Mouse (Mus musculus) midbrain, postnatal 0 days (tissue): Measurements from ENCODE around the gene Ckap4. TPM values are rescaled to one million over a fixed set of nuclear protein-coding genes. Genes with fewer than 3 reads are reported as not detected.

Source experiments
- ATAC-seq: fragments of 200-750 bp; cut with Nextera tagmentation; 2 replicates; pipeline ENCODE4 v1.8.0; 2017; ENCODE audit warnings: moderate number of reproducible peaks, mild to moderate bottlenecking, moderate TSS enrichment, moderate library complexity; ENCODE audit not compliant: low FRiP score
- DNase-seq: peaks from one replicate; pipeline ENCODE4 v3.0.0-alpha.2; 2015; ENCODE audit warnings: low spot score
- H3K27ac ChIP-seq: fragments of 300-500 bp; sonication (generic); 2 replicates; pipeline ENCODE4 v1.5.1; 2014; ENCODE audit warnings: low read depth, mild to moderate bottlenecking, low read length, mixed read lengths
- H3K27me3 ChIP-seq: fragments of 300-500 bp; sonication (generic); 2 replicates; pipeline ENCODE4 v1.6.1; 2014; ENCODE audit warnings: low read length, control low read depth, mixed read lengths; ENCODE audit not compliant: insufficient read depth
- H3K36me3 ChIP-seq: fragments of 300-500 bp; sonication (generic); 2 replicates; pipeline ENCODE4 v1.6.1; 2014; ENCODE audit warnings: low read length, control low read depth, mixed read lengths; ENCODE audit not compliant: insufficient read depth
- H3K4me1 ChIP-seq: fragments of 300-500 bp; sonication (generic); 2 replicates; pipeline ENCODE4 v1.6.1; 2014; ENCODE audit warnings: mild to moderate bottlenecking, control low read depth, antibody characterized with exemption, low read length, mixed read lengths; ENCODE audit not compliant: insufficient read depth
- H3K4me2 ChIP-seq: fragments of 300-500 bp; sonication (generic); 2 replicates; pipeline ENCODE4 v1.6.1; 2014; ENCODE audit warnings: low read depth, mild to moderate bottlenecking, low read length, mixed read lengths; ENCODE audit not compliant: poor library complexity, severe bottlenecking
- H3K4me3 ChIP-seq: fragments of 300-500 bp; sonication (generic); 2 replicates; pipeline ENCODE4 v1.5.1; 2014; ENCODE audit warnings: low read depth, mild to moderate bottlenecking, low read length, moderate library complexity
- H3K9ac ChIP-seq: fragments of 300-500 bp; sonication (generic); replicated peaks from 2 replicates; pipeline ENCODE4 v1.6.1; 2014; ENCODE audit warnings: mild to moderate bottlenecking, low read length, moderate library complexity, mixed read lengths; ENCODE audit not compliant: poor library complexity, severe bottlenecking
- H3K9me3 ChIP-seq: fragments of 300-500 bp; sonication (generic); 2 replicates; pipeline ENCODE4 v1.6.1; 2016; ENCODE audit warnings: low read length, control low read depth
- CTCF ChIP-seq: IDR thresholded peaks from 2 replicates; pipeline ENCODE4 v1.5.1; 2016; ENCODE audit warnings: antibody characterized with exemption, mild to moderate bottlenecking
- WGBS: fragments of 180-500 bp; shearing (Covaris S2); extraction: QIAGEN DNeasy Blood & Tissue Kit; methylation state at CpG from one replicate; pipeline ENCODE4 v1.1.7; 2014; 5-methylcytosine and 5-hydroxymethylcytosine counted together
- polyA plus RNA-seq: library from polyadenylated mRNA; unstranded; fragments of >200 nt; fragmentation: Nextera tagmentation; extraction: Ambion mirVana; gene quantifications from 2 replicates; pipeline ENCODE4 v1.2.1, GENCODE M21; 2015
- total RNA-seq: library from RNA; depleted of rRNA; stranded (reverse); fragments of >200 nt; gene quantifications from 2 replicates; pipeline ENCODE4 v1.2.3, GENCODE M21; 2014

Ckap4 gene
- total and polyA plus RNA-seq, 2 experiments from 2014 or later: 52.3 to 52.7 TPM

DNA sequence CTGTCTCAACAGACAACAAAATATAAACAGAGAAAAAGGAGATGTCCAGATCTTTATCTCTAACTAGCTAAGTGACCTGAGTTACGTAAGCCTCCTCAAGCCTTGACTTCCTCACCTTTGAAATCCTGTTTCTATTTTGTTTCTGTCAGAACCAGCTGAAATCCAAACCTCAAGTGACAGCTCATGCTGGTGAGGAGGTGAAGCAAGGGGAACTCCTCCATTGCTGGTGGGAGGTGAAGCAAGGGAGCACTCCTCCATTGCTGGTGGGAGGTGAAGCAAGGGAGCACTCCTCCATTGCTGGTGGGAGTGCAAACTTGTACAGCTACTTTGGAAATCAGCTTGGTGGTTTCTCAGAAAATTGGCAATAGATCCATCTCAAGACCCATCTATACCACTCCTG lies 25.3 kb downstream of the Ckap4 start:
- H3K4me2 ChIP-seq: no peak overlapping the region
- H3K4me1 ChIP-seq: no peaks in the 10 kb centered on the region
- H3K9me3 ChIP-seq: no peaks in the 10 kb centered on the region
- H3K27me3 ChIP-seq: no peaks in the 10 kb centered on the region
- H3K36me3 ChIP-seq: no peaks in the 10 kb centered on the region
- 94% methylated on average over 1 of the region's 1 CpGs for WGBS
- no peak overlapping the region for H3K4me3 ChIP-seq
- no peak for ATAC-seq
- no peak overlapping the region for H3K9ac ChIP-seq
- H3K27ac ChIP-seq: no peak overlapping the region
- TF ChIP-seq CTCF: no peak
- no peak for DNase-seq

DNA sequence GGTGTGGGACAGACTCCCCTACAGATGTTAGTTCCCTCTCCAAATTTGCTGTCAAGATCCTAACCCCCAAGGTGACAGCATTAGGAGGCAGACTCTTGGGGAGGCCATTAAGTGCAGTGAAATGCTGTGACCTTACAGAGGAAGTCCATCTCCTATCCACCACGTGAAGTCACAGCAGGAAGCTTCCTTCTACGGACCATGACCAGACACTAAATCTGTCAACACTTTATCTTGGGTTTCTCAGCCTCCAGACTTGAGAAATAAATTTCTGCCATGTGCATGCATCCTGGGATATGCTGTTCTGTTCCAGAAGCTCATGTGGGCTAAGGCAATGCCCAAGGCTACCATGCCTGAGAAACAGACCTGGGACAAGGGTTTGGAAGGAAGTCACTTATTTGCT lies 35.0 kb downstream of the Ckap4 start:
- Histone ChIP-seq H3K27ac (no peak overlapping the region), H3K4me2 (no peak overlapping the region), H3K9ac (no peak overlapping the region), H3K9me3 (no peaks in the 10 kb centered on the region), H3K27me3 (no peaks in the 10 kb centered on the region), H3K4me3 (no peak overlapping the region), H3K4me1 (no peaks in the 10 kb centered on the region), H3K36me3 (no peaks in the 10 kb centered on the region)
- no peak for TF ChIP-seq CTCF
- DNase-seq: no peak
- no peak for ATAC-seq
- 70% methylated on average over 2 of the region's 2 CpGs for WGBS

DNA sequence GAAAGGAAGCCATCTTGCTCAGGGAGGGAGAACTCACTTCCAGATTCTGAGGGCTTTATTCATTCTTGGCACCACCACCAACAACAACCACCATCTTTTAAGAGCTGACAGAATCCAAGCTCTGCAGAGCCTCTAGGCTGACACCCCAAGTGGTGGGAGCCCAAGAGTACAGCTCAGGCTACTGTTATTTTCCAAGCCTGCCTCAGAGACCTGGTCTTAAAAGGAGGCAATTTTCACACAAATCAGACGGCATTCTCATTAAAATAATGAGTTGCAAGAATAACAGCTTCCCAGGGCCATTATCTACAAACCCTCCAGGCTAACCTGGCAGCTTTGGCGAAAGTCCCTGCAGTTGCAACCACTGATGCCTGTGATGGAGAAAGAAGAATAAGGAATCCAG lies 37.1 kb downstream of the Ckap4 start:
- no peaks in the 10 kb centered on the region for H3K36me3 ChIP-seq
- TF ChIP-seq CTCF: no peak
- DNase-seq (no peak), ATAC-seq (no peak)
- no peak overlapping the region for H3K27ac ChIP-seq
- H3K4me2 ChIP-seq: no peak overlapping the region
- H3K9me3 ChIP-seq: no peaks in the 10 kb centered on the region
- 48% methylated on average over 2 of the region's 2 CpGs for WGBS
- no peaks in the 10 kb centered on the region for H3K4me1 ChIP-seq
- H3K9ac ChIP-seq: no peak overlapping the region
- H3K27me3 ChIP-seq: no peaks in the 10 kb centered on the region
- H3K4me3 ChIP-seq: no peak overlapping the region

DNA sequence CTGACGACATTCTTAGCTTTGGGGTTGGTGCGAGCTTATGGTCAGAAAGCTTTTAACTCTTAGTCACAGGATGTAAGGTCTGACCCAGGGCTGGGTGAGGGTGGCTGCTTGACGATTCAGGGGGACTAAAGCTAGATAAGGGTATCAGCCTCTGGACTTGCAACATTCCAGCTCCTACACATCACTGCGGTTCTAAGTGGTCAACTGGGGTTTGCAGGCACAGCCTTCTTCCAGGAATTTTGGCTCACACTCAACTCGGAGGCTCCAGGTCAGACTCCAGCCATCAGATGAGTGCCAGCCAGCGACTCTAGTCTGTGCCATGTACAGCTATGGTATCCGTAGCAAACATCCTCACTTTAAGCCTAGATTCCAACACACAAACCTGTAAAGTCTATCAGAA lies 39.4 kb downstream of the Ckap4 start:
- TF ChIP-seq CTCF: no peak
- no peak overlapping the region for H3K9ac ChIP-seq
- H3K36me3 ChIP-seq: no peaks in the 10 kb centered on the region
- ATAC-seq: no peak
- no peak for DNase-seq
- H3K27ac ChIP-seq: no peak overlapping the region
- H3K9me3 ChIP-seq: no peaks in the 10 kb centered on the region
- no peak overlapping the region for H3K4me3 ChIP-seq
- no peaks in the 10 kb centered on the region for H3K27me3 ChIP-seq
- H3K4me1 ChIP-seq: no peaks in the 10 kb centered on the region
- H3K4me2 ChIP-seq: no peak overlapping the region
- 87% methylated on average over 7 of the region's 7 CpGs for WGBS

DNA sequence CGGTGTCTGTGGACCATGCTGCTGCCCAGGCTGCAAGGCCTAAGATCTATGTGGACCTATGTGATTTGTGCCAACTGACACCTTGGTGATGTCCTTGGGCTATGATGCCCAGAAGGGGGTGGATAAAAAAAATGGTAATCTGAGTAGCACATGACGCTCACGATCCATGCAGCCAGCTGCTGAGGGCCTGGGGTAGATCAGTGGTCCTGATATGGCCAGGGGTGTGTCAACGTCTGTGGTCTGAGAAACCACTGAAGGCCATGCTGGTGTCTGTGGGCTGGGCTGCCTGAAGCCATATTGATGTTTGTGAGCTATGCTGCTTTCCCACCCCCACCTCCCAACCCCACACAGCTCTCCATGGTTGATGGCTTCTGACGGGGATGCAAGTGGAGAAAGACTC lies 43.7 kb downstream of the Ckap4 start:
- Histone ChIP-seq H3K36me3 (no peaks in the 10 kb centered on the region), H3K9me3 (no peaks in the 10 kb centered on the region), H3K27ac (no peak overlapping the region), H3K4me2 (no peak overlapping the region), H3K4me3 (no peak overlapping the region), H3K27me3 (no peaks in the 10 kb centered on the region), H3K4me1 (no peaks in the 10 kb centered on the region), H3K9ac (no peak overlapping the region)
- TF ChIP-seq CTCF: no peak
- 92% methylated on average over 5 of the region's 5 CpGs for WGBS
- no peak for ATAC-seq
- DNase-seq: no peak

DNA sequence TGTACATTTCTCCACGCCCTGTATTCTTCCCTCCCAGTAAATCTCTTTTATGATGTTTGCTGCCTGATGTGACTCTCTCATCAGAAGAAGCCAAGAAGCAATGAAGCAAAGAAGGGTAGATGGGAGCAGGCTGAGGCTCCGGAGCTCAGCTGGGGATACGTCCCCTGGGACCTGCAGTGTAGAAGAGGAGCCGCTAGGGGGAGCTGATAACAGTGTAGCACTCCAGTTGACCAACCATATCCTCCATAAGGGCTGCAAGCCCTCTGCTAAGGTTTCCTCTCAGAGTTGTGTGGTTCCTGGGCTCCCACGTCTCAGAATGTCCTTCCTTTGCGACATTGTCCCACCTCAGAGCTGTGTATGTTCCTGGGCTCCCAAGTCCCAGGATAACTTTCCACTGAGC lies 45.5 kb downstream of the Ckap4 start:
- no peaks in the 10 kb centered on the region for H3K27me3 ChIP-seq
- no peaks in the 10 kb centered on the region for H3K9me3 ChIP-seq
- no peak overlapping the region for H3K4me3 ChIP-seq
- H3K9ac ChIP-seq: no peak overlapping the region
- H3K36me3 ChIP-seq: no peaks in the 10 kb centered on the region
- no peak overlapping the region for H3K27ac ChIP-seq
- DNase-seq (no peak), ATAC-seq (no peak)
- H3K4me1 ChIP-seq: no peaks in the 10 kb centered on the region
- no peak overlapping the region for H3K4me2 ChIP-seq
- 36% methylated on average over 6 of the region's 6 CpGs for WGBS
- peak; percentile 57 for TF ChIP-seq CTCF
